Mouse (Mus musculus): Measurements from ENCODE around the gene Gm17490. TPM values are rescaled to one million over a fixed set of nuclear protein-coding genes. Genes with fewer than 3 reads are reported as not detected.

Gene Gm17490
- polyA plus RNA-seq, 1 experiment from 2014 or later = not detected

GRCm38 (mm10) chr2:11642451-11642941 is 16.4 kb upstream of the Gm17490 start, which contains the start of gene Il2ra:
Gene Il2ra, plus strand, starts transcription at chr2:11642807.
- H3K4me2 ChIP-seq = no peak within 1 kb of the TSS
- WGBS (ENCODE audit: insufficient replicate concordance) = 80% methylated on average over 3 of the region's 3 CpGs
- no peak within 1 kb of the TSS for H3K4me3 ChIP-seq (ENCODE audit: low read depth, low read length)
- H3K4me1 ChIP-seq (ENCODE audit: control insufficient read depth, insufficient read depth, low read length) = no peaks in the 10 kb centered on the region
- no peaks in the 10 kb centered on the region for H3K36me3 ChIP-seq (ENCODE audit: control insufficient read depth, insufficient read depth, low read length)
- H3K9ac ChIP-seq (ENCODE audit: low read depth, low read length) = no peak within 1 kb of the TSS
- H3K27me3 ChIP-seq (ENCODE audit: control insufficient read depth, insufficient read depth, low read length) = no peaks in the 10 kb centered on the region
- H3K9me3 ChIP-seq (replicated peaks; ENCODE audit: control insufficient read depth, low read length) = no peaks in the 10 kb centered on the region
- no peak within 1 kb of the TSS for H3K27ac ChIP-seq (ENCODE audit: low read depth, low read length)
- no peak for ATAC-seq (replicated peaks; ENCODE audit: insufficient number of reproducible peaks, low FRiP score, low TSS enrichment)

GRCm38 (mm10) chr2:11637115-11637514 is 11.1 kb upstream of the Gm17490 start:
- Histone ChIP-seq H3K9ac (ENCODE audit: low read depth, low read length) (no peak overlapping the region), H3K27ac (ENCODE audit: low read depth, low read length) (no peak overlapping the region), H3K9me3 (replicated peaks; ENCODE audit: control insufficient read depth, low read length) (no peaks in the 10 kb centered on the region), H3K4me1 (ENCODE audit: control insufficient read depth, insufficient read depth, low read length) (no peaks in the 10 kb centered on the region), H3K4me2 (no peak overlapping the region), H3K4me3 (ENCODE audit: low read depth, low read length) (no peak overlapping the region), H3K27me3 (ENCODE audit: control insufficient read depth, insufficient read depth, low read length) (no peaks in the 10 kb centered on the region), H3K36me3 (ENCODE audit: control insufficient read depth, insufficient read depth, low read length) (no peaks in the 10 kb centered on the region)
- no peak for ATAC-seq (replicated peaks; ENCODE audit: insufficient number of reproducible peaks, low FRiP score, low TSS enrichment)
- 45% methylated on average over 1 of the region's 1 CpGs for WGBS (ENCODE audit: insufficient replicate concordance)

- Histone ChIP-seq H3K4me3 (ENCODE audit: low read depth, low read length) (no peak overlapping the region), H3K27me3 (ENCODE audit: control insufficient read depth, insufficient read depth, low read length) (no peaks in the 10 kb centered on the region), H3K36me3 (ENCODE audit: control insufficient read depth, insufficient read depth, low read length) (no peaks in the 10 kb centered on the region), H3K9ac (ENCODE audit: low read depth, low read length) (no peak overlapping the region), H3K4me1 (ENCODE audit: control insufficient read depth, insufficient read depth, low read length) (no peaks in the 10 kb centered on the region), H3K27ac (ENCODE audit: low read depth, low read length) (no peak overlapping the region), H3K9me3 (replicated peaks; ENCODE audit: control insufficient read depth, low read length) (no peaks in the 10 kb centered on the region), H3K4me2 (no peak overlapping the region)
- ATAC-seq (replicated peaks; ENCODE audit: insufficient number of reproducible peaks, low FRiP score, low TSS enrichment) = no peak
- 65% methylated on average over 3 of the region's 3 CpGs for WGBS (ENCODE audit: insufficient replicate concordance)
Measured at GRCm38 (mm10) chr2:11636138-11636480, 10.0 kb upstream of the Gm17490 start.

- Histone ChIP-seq H3K4me3 (ENCODE audit: low read depth, low read length) (no peak overlapping the region), H3K9ac (ENCODE audit: low read depth, low read length) (no peak overlapping the region), H3K27ac (ENCODE audit: low read depth, low read length) (no peak overlapping the region), H3K9me3 (replicated peaks; ENCODE audit: control insufficient read depth, low read length) (no peaks in the 10 kb centered on the region), H3K4me1 (ENCODE audit: control insufficient read depth, insufficient read depth, low read length) (no peaks in the 10 kb centered on the region), H3K36me3 (ENCODE audit: control insufficient read depth, insufficient read depth, low read length) (no peaks in the 10 kb centered on the region), H3K27me3 (ENCODE audit: control insufficient read depth, insufficient read depth, low read length) (no peaks in the 10 kb centered on the region), H3K4me2 (no peak overlapping the region)
- ATAC-seq (replicated peaks; ENCODE audit: insufficient number of reproducible peaks, low FRiP score, low TSS enrichment) = no peak
- 87% methylated on average over 5 of the region's 5 CpGs for WGBS (ENCODE audit: insufficient replicate concordance)
Measured at GRCm38 (mm10) chr2:11635471-11636137, 9.5 kb upstream of the Gm17490 start.

GRCm38 (mm10) chr2:11635035-11635434 is 9.0 kb upstream of the Gm17490 start:
- H3K9ac ChIP-seq (ENCODE audit: low read depth, low read length) = no peak overlapping the region

GRCm38 (mm10) chr2:11623726-11624125 is 2.3 kb downstream of the Gm17490 start:
- Histone ChIP-seq H3K9me3 (replicated peaks; ENCODE audit: control insufficient read depth, low read length) (no peaks in the 10 kb centered on the region), H3K4me1 (ENCODE audit: control insufficient read depth, insufficient read depth, low read length) (no peaks in the 10 kb centered on the region), H3K4me2 (no peak overlapping the region), H3K9ac (ENCODE audit: low read depth, low read length) (no peak overlapping the region), H3K27ac (ENCODE audit: low read depth, low read length) (no peak overlapping the region), H3K27me3 (ENCODE audit: control insufficient read depth, insufficient read depth, low read length) (no peaks in the 10 kb centered on the region), H3K4me3 (ENCODE audit: low read depth, low read length) (no peak overlapping the region), H3K36me3 (ENCODE audit: control insufficient read depth, insufficient read depth, low read length) (no peaks in the 10 kb centered on the region)
- WGBS (ENCODE audit: insufficient replicate concordance) = 72% methylated on average over 2 of the region's 2 CpGs
- ATAC-seq (replicated peaks; ENCODE audit: insufficient number of reproducible peaks, low FRiP score, low TSS enrichment) = no peak

More at GRCm38 (mm10) chr2:11635035-11635434, 9.0 kb upstream of the Gm17490 start:
- 83% methylated on average over 6 of the region's 6 CpGs for WGBS (ENCODE audit: insufficient replicate concordance)
- no peak for ATAC-seq (replicated peaks; ENCODE audit: insufficient number of reproducible peaks, low FRiP score, low TSS enrichment)
- Histone ChIP-seq H3K27ac (ENCODE audit: low read depth, low read length) (no peak overlapping the region), H3K9me3 (replicated peaks; ENCODE audit: control insufficient read depth, low read length) (no peaks in the 10 kb centered on the region), H3K4me3 (ENCODE audit: low read depth, low read length) (no peak overlapping the region), H3K4me2 (no peak overlapping the region), H3K36me3 (ENCODE audit: control insufficient read depth, insufficient read depth, low read length) (no peaks in the 10 kb centered on the region), H3K27me3 (ENCODE audit: control insufficient read depth, insufficient read depth, low read length) (no peaks in the 10 kb centered on the region), H3K4me1 (ENCODE audit: control insufficient read depth, insufficient read depth, low read length) (no peaks in the 10 kb centered on the region)

GRCm38 (mm10) chr2:11623173-11623572 is 2.9 kb downstream of the Gm17490 start:
- H3K36me3 ChIP-seq (ENCODE audit: control insufficient read depth, insufficient read depth, low read length) = no peaks in the 10 kb centered on the region
- WGBS (ENCODE audit: insufficient replicate concordance) = 86% methylated on average over 8 of the region's 8 CpGs
- no peak overlapping the region for H3K9ac ChIP-seq (ENCODE audit: low read depth, low read length)
- ATAC-seq (replicated peaks; ENCODE audit: insufficient number of reproducible peaks, low FRiP score, low TSS enrichment) = no peak
- H3K4me2 ChIP-seq = no peak overlapping the region
- no peaks in the 10 kb centered on the region for H3K27me3 ChIP-seq (ENCODE audit: control insufficient read depth, insufficient read depth, low read length)
- no peaks in the 10 kb centered on the region for H3K9me3 ChIP-seq (replicated peaks; ENCODE audit: control insufficient read depth, low read length)
- no peak overlapping the region for H3K4me3 ChIP-seq (ENCODE audit: low read depth, low read length)
- H3K27ac ChIP-seq (ENCODE audit: low read depth, low read length) = no peak overlapping the region
- H3K4me1 ChIP-seq (ENCODE audit: control insufficient read depth, insufficient read depth, low read length) = no peaks in the 10 kb centered on the region

GRCm38 (mm10) chr2:11619598-11619997 is 6.5 kb downstream of the Gm17490 start:
- no peak overlapping the region for H3K9ac ChIP-seq (ENCODE audit: low read depth, low read length)
- 71% methylated on average over 2 of the region's 2 CpGs for whole genome bisulfite sequencing (ENCODE audit: insufficient replicate concordance)

GRCm38 (mm10) chr2:11616846-11617245 is 9.2 kb downstream of the Gm17490 start:
- no peak overlapping the region for H3K27ac ChIP-seq (ENCODE audit: low read depth, low read length)
- H3K9ac ChIP-seq (ENCODE audit: low read depth, low read length) = no peak overlapping the region
- no peak overlapping the region for H3K4me3 ChIP-seq (ENCODE audit: low read depth, low read length)
- no peaks in the 10 kb centered on the region for H3K4me1 ChIP-seq (ENCODE audit: control insufficient read depth, insufficient read depth, low read length)
- no peaks in the 10 kb centered on the region for H3K27me3 ChIP-seq (ENCODE audit: control insufficient read depth, insufficient read depth, low read length)
- WGBS (ENCODE audit: insufficient replicate concordance) = 79% methylated on average over 9 of the region's 9 CpGs
- no peaks in the 10 kb centered on the region for H3K36me3 ChIP-seq (ENCODE audit: control insufficient read depth, insufficient read depth, low read length)
- no peak overlapping the region for H3K4me2 ChIP-seq
- H3K9me3 ChIP-seq (replicated peaks; ENCODE audit: control insufficient read depth, low read length) = no peaks in the 10 kb centered on the region
- ATAC-seq (replicated peaks; ENCODE audit: insufficient number of reproducible peaks, low FRiP score, low TSS enrichment) = no peak

More at GRCm38 (mm10) chr2:11619598-11619997, 6.5 kb downstream of the Gm17490 start:
- no peaks in the 10 kb centered on the region for H3K36me3 ChIP-seq (ENCODE audit: control insufficient read depth, insufficient read depth, low read length)
- H3K27ac ChIP-seq (ENCODE audit: low read depth, low read length) = no peak overlapping the region
- H3K9me3 ChIP-seq (replicated peaks; ENCODE audit: control insufficient read depth, low read length) = no peaks in the 10 kb centered on the region
- H3K4me3 ChIP-seq (ENCODE audit: low read depth, low read length) = no peak overlapping the region
- no peak overlapping the region for H3K4me2 ChIP-seq
- H3K4me1 ChIP-seq (ENCODE audit: control insufficient read depth, insufficient read depth, low read length) = no peaks in the 10 kb centered on the region
- no peaks in the 10 kb centered on the region for H3K27me3 ChIP-seq (ENCODE audit: control insufficient read depth, insufficient read depth, low read length)
- no peak for ATAC-seq (replicated peaks; ENCODE audit: insufficient number of reproducible peaks, low FRiP score, low TSS enrichment)

All from heart, embryonic 11.5 days (tissue).